Mouse (Mus musculus): ENCODE results near the gene Serpina6. TPM values are rescaled to one million over a fixed set of nuclear protein-coding genes. Genes with fewer than 3 reads are reported as not detected.

The Serpina6 gene
- polyA plus RNA-seq, 1 experiment from 2014 or later = 172 TPM

Other genes with a start within 250 kb of the Serpina6 start
- 0.18 and 0.39 TPM in 2 replicates for gene 9330161L09Rik, start 249.4 kb downstream of the Serpina6 start, polyA plus RNA-seq (2015; fragmentation: Nextera tagmentation; extraction: Ambion mirVana)
- gene Ddx24, start 231.4 kb downstream of the Serpina6 start, polyA plus RNA-seq (2015; fragmentation: Nextera tagmentation; extraction: Ambion mirVana) = 79.8 and 85.7 TPM in 2 replicates
- gene Ifi27, start 223.0 kb downstream of the Serpina6 start, polyA plus RNA-seq (2015; fragmentation: Nextera tagmentation; extraction: Ambion mirVana) = 49.3 and 56.6 TPM in 2 replicates
- gene Ifi27l2a, start 213.5 kb downstream of the Serpina6 start, polyA plus RNA-seq (2015; fragmentation: Nextera tagmentation; extraction: Ambion mirVana) = 17.0 and 18.1 TPM in 2 replicates
- 9.2 and 10.2 TPM in 2 replicates for gene Ifi27l2b, start 200.0 kb downstream of the Serpina6 start, polyA plus RNA-seq (2015; fragmentation: Nextera tagmentation; extraction: Ambion mirVana)
- 1.1 and 1.4 TPM in 2 replicates for gene Ppp4r4, start 124.9 kb downstream of the Serpina6 start, polyA plus RNA-seq (2015; fragmentation: Nextera tagmentation; extraction: Ambion mirVana)
- 2.0 and 3.3 TPM in 2 replicates for gene Serpina10, start 25.8 kb downstream of the Serpina6 start, polyA plus RNA-seq (2015; fragmentation: Nextera tagmentation; extraction: Ambion mirVana)
- 0.19 and 0.50 TPM in 2 replicates for gene Serpina16, start 18.9 kb upstream of the Serpina6 start, polyA plus RNA-seq (2015; fragmentation: Nextera tagmentation; extraction: Ambion mirVana)
- not detected in 2 replicates for gene Serpina1f, start 38.3 kb upstream of the Serpina6 start, polyA plus RNA-seq (2015; fragmentation: Nextera tagmentation; extraction: Ambion mirVana)
- gene Serpina1d, start 116.4 kb upstream of the Serpina6 start, polyA plus RNA-seq (2015; fragmentation: Nextera tagmentation; extraction: Ambion mirVana) = 15.5 and 17.5 TPM in 2 replicates
- 34.2 and 47.5 TPM in 2 replicates for gene Serpina1b, start 173.2 kb upstream of the Serpina6 start, polyA plus RNA-seq (2015; fragmentation: Nextera tagmentation; extraction: Ambion mirVana)
- 29.1 and 33.5 TPM in 2 replicates for gene Serpina1a, start 206.3 kb upstream of the Serpina6 start, polyA plus RNA-seq (2015; fragmentation: Nextera tagmentation; extraction: Ambion mirVana)
- 16.1 and 22.8 TPM in 2 replicates for gene Serpina1c, start 247.7 kb upstream of the Serpina6 start, polyA plus RNA-seq (2015; fragmentation: Nextera tagmentation; extraction: Ambion mirVana)

Data from stomach, embryonic 16.5 days (tissue).